Mouse (Mus musculus) brain, embryonic 14.5 days (tissue): ENCODE measurements around the gene Slc38a7.

ENCODE experiments used
- CTCF ChIP-seq: fragments of 200-500 bp; IDR thresholded peaks from 2 replicates; pipeline ENCODE4 v1.5.1; 2012; ENCODE audit warnings: inconsistent platforms, mild to moderate bottlenecking, moderate library complexity, borderline replicate concordance; ENCODE audit not compliant: insufficient read depth, insufficient read length; ENCODE audit errors: extremely low read depth
- POLR2A ChIP-seq: fragments of 200-500 bp; IDR thresholded peaks from 2 replicates; pipeline ENCODE4 v1.6.1; 2012; ENCODE audit warnings: mild to moderate bottlenecking, inconsistent platforms, borderline replicate concordance; ENCODE audit not compliant: poor library complexity, insufficient read depth, insufficient read length, severe bottlenecking; ENCODE audit errors: extremely low read depth

- TF ChIP-seq POLR2A (no peak), CTCF (no peak)
These were observed 31.2 kb upstream of the Slc38a7 start for GRCm38 (mm10) chr8:95884491-95884890.
